Mouse (Mus musculus) lung, postnatal 36 days (tissue): ENCODE data around the gene Caml.
"Not testable (repeated sequence)": the region's sequence is repeated elsewhere in the genome, so short reads cannot be mapped to it uniquely, and the experiment has no call there.

Source experiments
- DNase-seq: peaks from one replicate; pipeline ENCODE4 v3.0.0; 2022; ENCODE audit warnings: mixed read lengths

The Caml gene

GRCm38 (mm10) chr13:55622156-55622648 is 603 bp upstream of the Caml start:
- not testable (repeated sequence) for DNase-seq

- peak; percentile 89 for DNase-seq
These were observed 11.9 kb downstream of the Caml start, which contains the start of gene Ddx46 for GRCm38 (mm10) chr13:55634639-55635127. TSS of gene Ddx46 (plus strand) at chr13:55635027.

GRCm38 (mm10) chr13:55635146-55635571 is 12.4 kb downstream of the Caml start:
- DNase-seq: no peak

GRCm38 (mm10) chr13:55636185-55636983 is 13.6 kb downstream of the Caml start:
- DNase-seq: no peak

GRCm38 (mm10) chr13:55640480-55640879 is 17.7 kb downstream of the Caml start:
- peak; percentile 92 for DNase-seq

GRCm38 (mm10) chr13:55644525-55644924 is 21.7 kb downstream of the Caml start:
- DNase-seq: peak; percentile 13

- peak; percentile 28 for DNase-seq
These were observed 27.3 kb downstream of the Caml start for GRCm38 (mm10) chr13:55650098-55650497.

GRCm38 (mm10) chr13:55650980-55651379 is 28.2 kb downstream of the Caml start:
- DNase-seq: no peak

- DNase-seq: peak; percentile 65
These were observed 45.7 kb downstream of the Caml start for GRCm38 (mm10) chr13:55668550-55668949.

GRCm38 (mm10) chr13:55672711-55673110 is 49.9 kb downstream of the Caml start:
- DNase-seq: no peak

- no peak for DNase-seq
These were observed 54.6 kb downstream of the Caml start for GRCm38 (mm10) chr13:55677364-55677763.
